Mouse (Mus musculus): ENCODE measurements around the gene Kdelr1.

DNA sequence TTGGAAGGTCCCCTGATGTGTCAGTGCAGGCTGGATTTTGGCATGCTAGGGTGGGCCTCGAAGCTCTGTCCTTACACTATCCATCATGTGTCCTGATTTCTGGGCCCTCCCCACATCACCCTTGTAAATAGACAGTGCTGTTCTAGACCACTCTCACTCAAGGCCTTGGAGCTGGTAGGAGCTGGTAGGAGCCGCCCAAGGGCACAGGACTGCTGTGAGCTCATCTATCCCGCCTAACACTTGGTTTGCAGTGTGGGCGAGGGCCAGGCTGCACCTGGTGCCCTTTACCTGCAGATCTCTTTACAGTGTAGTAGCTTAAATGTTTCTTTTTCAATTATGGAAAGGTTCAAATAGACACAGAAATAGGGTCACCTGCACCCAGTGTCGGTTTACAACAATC lies 42.4 kb downstream of the Kdelr1 start:
- TF ChIP-seq POLR2A (IDR thresholded peaks at IDR 0.05; ENCODE audit: control insufficient read depth, low read depth, low read length) (no peak), CTCF (IDR thresholded peaks at IDR 0.05; ENCODE audit: control insufficient read depth, insufficient read depth, insufficient replicate concordance, low read depth, low read length) (no peak)

Data from testis, adult 2 months (tissue).